Mouse (Mus musculus) heart, embryonic 16.5 days (tissue): ENCODE data around the gene Ovol3. TPM values are rescaled to one million over a fixed set of nuclear protein-coding genes. Genes with fewer than 3 reads are reported as not detected.

Source experiments
- ATAC-seq: fragments of 200-750 bp; cut with Nextera tagmentation; replicated peaks from 2 replicates; pipeline ENCODE4 v1.8.0; 2017; ENCODE audit warnings: moderate number of reproducible peaks; ENCODE audit not compliant: insufficient read depth, low FRiP score; ENCODE audit errors: extremely low read depth
- H3K27ac ChIP-seq: fragments of 300-500 bp; sonication (generic); 2 replicates; pipeline ENCODE4 v1.5.1; 2014; ENCODE audit warnings: mild to moderate bottlenecking, low read length, control low read depth, moderate library complexity
- H3K27me3 ChIP-seq: fragments of 300-500 bp; sonication (generic); 2 replicates; pipeline ENCODE4 v1.6.1; 2014; ENCODE audit warnings: low read length, mixed read lengths; ENCODE audit not compliant: control insufficient read depth, insufficient read depth
- H3K36me3 ChIP-seq: fragments of 300-500 bp; sonication (generic); 2 replicates; pipeline ENCODE4 v1.6.1; 2014; ENCODE audit not compliant: control insufficient read depth, insufficient read depth
- H3K4me1 ChIP-seq: fragments of 300-500 bp; sonication (generic); 2 replicates; pipeline ENCODE4 v1.6.1; 2014; ENCODE audit warnings: low read length, mixed read lengths; ENCODE audit not compliant: control insufficient read depth, insufficient read depth
- H3K4me2 ChIP-seq: fragments of 300-500 bp; sonication (generic); 2 replicates; pipeline ENCODE4 v1.6.1; 2014; ENCODE audit warnings: low read depth, mild to moderate bottlenecking, control low read depth, low read length
- H3K4me3 ChIP-seq: fragments of 300-500 bp; sonication (generic); 2 replicates; pipeline ENCODE4 v1.5.1; 2014; ENCODE audit warnings: mild to moderate bottlenecking, control low read depth, low read length
- H3K9ac ChIP-seq: fragments of 300-500 bp; sonication (generic); 2 replicates; pipeline ENCODE4 v1.6.1; 2014; ENCODE audit warnings: low read length, control low read depth
- H3K9me3 ChIP-seq: fragments of 300-500 bp; sonication (generic); replicated peaks from 2 replicates; pipeline ENCODE4 v1.6.1; 2016; ENCODE audit warnings: low read length; ENCODE audit not compliant: control insufficient read depth
- WGBS: fragments of 180-500 bp; shearing (Covaris S2); extraction: QIAGEN DNeasy Blood & Tissue Kit; methylation state at CpG from one replicate; pipeline ENCODE4 v1.1.7; 2014; 5-methylcytosine and 5-hydroxymethylcytosine counted together
- polyA plus RNA-seq: library from polyadenylated mRNA; unstranded; fragments of >200 nt; fragmentation: Nextera tagmentation; extraction: Ambion mirVana; gene quantifications from 2 replicates; pipeline ENCODE4 v1.2.1, GENCODE M21; 2015

Gene Ovol3
- polyA plus RNA-seq, 1 experiment from 2014 or later, result 0.20 TPM

GRCm38 (mm10) chr7:30193581-30194100 lies 41.9 kb downstream of the Ovol3 start:
- H3K27me3 ChIP-seq, result no peaks in the 10 kb centered on the region
- H3K27ac ChIP-seq, result peak overlapping the region; percentile 87
- H3K36me3 ChIP-seq, result peaks cover 27% of the 10 kb centered on the region
- no peaks in the 10 kb centered on the region for H3K9me3 ChIP-seq
- peak overlapping the region; percentile 75 for H3K4me3 ChIP-seq
- peak overlapping the region; percentile 70 for H3K4me2 ChIP-seq
- peak overlapping the region; percentile 90 for H3K9ac ChIP-seq
- H3K4me1 ChIP-seq, result peaks cover 17% of the 10 kb centered on the region
- WGBS, result under 1% methylated on average over 26 of the region's 26 CpGs
- ATAC-seq, result peak; percentile 68

DNA sequence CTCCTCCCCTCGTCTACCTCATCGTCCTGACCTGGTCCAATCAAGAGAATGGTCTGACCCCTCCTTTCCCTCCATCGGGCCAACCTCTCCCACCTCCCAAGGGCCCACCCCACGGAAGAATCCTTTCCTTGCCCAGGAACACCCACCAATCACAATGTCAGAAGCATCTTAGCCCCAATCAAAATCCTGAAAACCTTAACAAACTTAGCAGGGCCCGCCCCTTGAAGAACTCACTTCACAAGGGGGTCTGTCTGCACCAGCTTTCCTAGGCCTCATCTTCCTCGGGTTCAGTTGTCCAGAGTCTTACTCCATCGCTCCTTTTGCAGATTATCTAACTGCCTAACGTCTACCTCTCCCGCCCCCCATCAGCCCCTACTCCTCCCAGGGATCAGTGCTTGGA lies 42.5 kb downstream of the Ovol3 start:
- H3K27me3 ChIP-seq, result no peaks in the 10 kb centered on the region
- no peak overlapping the region for H3K27ac ChIP-seq
- peak overlapping the region; percentile 90; the same call in 1 of the 2 replicates for H3K9ac ChIP-seq
- no peak for ATAC-seq
- H3K4me3 ChIP-seq, result peak overlapping the region; percentile 75
- 44% methylated on average over 9 of the region's 9 CpGs for WGBS
- peaks cover 29% of the 10 kb centered on the region for H3K36me3 ChIP-seq
- H3K4me1 ChIP-seq, result peaks cover 14% of the 10 kb centered on the region
- H3K9me3 ChIP-seq, result no peaks in the 10 kb centered on the region
- H3K4me2 ChIP-seq, result peak overlapping the region; percentile 70

GRCm38 (mm10) chr7:30192088-30192487 lies 43.4 kb downstream of the Ovol3 start:
- H3K9ac ChIP-seq, result no peak overlapping the region
- no peak overlapping the region for H3K4me2 ChIP-seq
- peaks cover 35% of the 10 kb centered on the region for H3K36me3 ChIP-seq
- no peak overlapping the region for H3K4me3 ChIP-seq
- no peaks in the 10 kb centered on the region for H3K27me3 ChIP-seq
- WGBS, result 86% methylated on average over 12 of the region's 12 CpGs
- H3K9me3 ChIP-seq, result no peaks in the 10 kb centered on the region
- peaks cover 14% of the 10 kb centered on the region for H3K4me1 ChIP-seq
- ATAC-seq, result no peak
- no peak overlapping the region for H3K27ac ChIP-seq

- ATAC-seq, result no peak
- WGBS, result 79% methylated on average over 4 of the region's 4 CpGs
These were observed 46.4 kb downstream of the Ovol3 start for GRCm38 (mm10) chr7:30189116-30189491.

DNA sequence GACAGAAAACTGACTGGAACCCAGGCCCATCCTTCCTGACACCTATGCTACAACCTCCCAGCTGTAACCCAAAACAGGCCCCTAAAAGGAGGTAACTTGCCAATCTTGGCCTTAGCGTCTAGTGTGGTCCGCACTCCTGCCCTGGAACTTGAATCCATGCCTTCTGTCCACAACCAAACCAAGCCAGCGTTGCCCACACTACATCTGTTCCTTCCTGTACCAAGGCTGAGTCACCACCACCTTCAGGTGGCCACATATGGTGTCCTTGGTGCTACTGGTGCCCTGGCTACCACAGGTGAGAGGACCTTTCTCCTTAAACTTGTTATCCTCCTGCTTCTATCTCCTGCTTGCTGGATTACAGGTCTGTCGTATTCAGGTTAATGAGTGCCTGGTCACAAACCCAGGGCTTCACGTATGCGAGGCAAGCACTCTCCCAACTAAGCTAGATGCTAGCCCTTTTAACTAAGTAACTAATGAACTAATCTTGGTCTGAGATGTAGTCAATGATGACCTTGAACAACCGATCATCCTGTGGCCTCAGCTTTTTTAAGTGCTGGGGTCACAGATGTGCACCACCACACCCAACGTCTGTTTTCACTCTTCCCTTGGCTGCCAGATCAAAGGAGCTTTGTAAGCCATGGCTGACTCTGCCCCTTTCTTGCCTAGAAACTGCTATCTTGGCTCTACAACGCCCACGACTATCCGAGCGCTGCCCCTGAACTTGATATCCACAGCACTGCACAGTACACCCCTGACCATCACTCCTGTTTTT lies 47.0 kb downstream of the Ovol3 start:
- Histone ChIP-seq H3K36me3 (peaks cover 47% of the 10 kb centered on the region), H3K9ac (no peak overlapping the region), H3K4me2 (no peak overlapping the region), H3K4me3 (no peak overlapping the region), H3K27ac (no peak overlapping the region), H3K9me3 (no peaks in the 10 kb centered on the region), H3K27me3 (no peaks in the 10 kb centered on the region), H3K4me1 (peaks cover 15% of the 10 kb centered on the region)
- WGBS, result 65% methylated on average over 12 of the region's 12 CpGs
- no peak for ATAC-seq

More at GRCm38 (mm10) chr7:30189116-30189491, 46.4 kb downstream of the Ovol3 start:
- peaks cover 47% of the 10 kb centered on the region for H3K36me3 ChIP-seq
- no peak overlapping the region for H3K4me3 ChIP-seq
- H3K9me3 ChIP-seq, result no peaks in the 10 kb centered on the region
- H3K4me1 ChIP-seq, result peaks cover 14% of the 10 kb centered on the region
- no peak overlapping the region for H3K27ac ChIP-seq
- no peaks in the 10 kb centered on the region for H3K27me3 ChIP-seq
- H3K4me2 ChIP-seq, result no peak overlapping the region
- no peak overlapping the region for H3K9ac ChIP-seq

GRCm38 (mm10) chr7:30184641-30185348 lies 50.7 kb downstream of the Ovol3 start:
- H3K9ac ChIP-seq, result peak overlapping the region; percentile 78
- peak overlapping the region; percentile 59 for H3K4me2 ChIP-seq
- peak overlapping the region; percentile 56 for H3K4me3 ChIP-seq
- peak overlapping the region; percentile 77 for H3K27ac ChIP-seq
- peaks cover 27% of the 10 kb centered on the region for H3K36me3 ChIP-seq
- H3K27me3 ChIP-seq, result no peaks in the 10 kb centered on the region
- WGBS, result 64% methylated on average over 13 of the region's 13 CpGs
- no peaks in the 10 kb centered on the region for H3K9me3 ChIP-seq
- H3K4me1 ChIP-seq, result peaks cover 8% of the 10 kb centered on the region; the same call in 1 of the 2 replicates
- no peak for ATAC-seq

GRCm38 (mm10) chr7:30183879-30184289 lies 51.6 kb downstream of the Ovol3 start, which contains the start of gene Cox7a1:
TSS of gene Cox7a1 (plus strand) at chr7:30184144.
- under 1% methylated on average over 11 of the region's 11 CpGs for WGBS
- Histone ChIP-seq H3K4me3 (peak within 1 kb of the TSS; percentile 56), H3K9ac (peak within 1 kb of the TSS; percentile 78), H3K27ac (peak within 1 kb of the TSS; percentile 77), H3K9me3 (no peaks in the 10 kb centered on the region), H3K27me3 (no peaks in the 10 kb centered on the region), H3K4me2 (peak within 1 kb of the TSS; percentile 59), H3K4me1 (peaks cover 8% of the 10 kb centered on the region; the same call in 1 of the 2 replicates), H3K36me3 (peaks cover 23% of the 10 kb centered on the region)
- peak; percentile 88 for ATAC-seq
